Mouse (Mus musculus): ENCODE results near the gene Sh2b2.

DNA sequence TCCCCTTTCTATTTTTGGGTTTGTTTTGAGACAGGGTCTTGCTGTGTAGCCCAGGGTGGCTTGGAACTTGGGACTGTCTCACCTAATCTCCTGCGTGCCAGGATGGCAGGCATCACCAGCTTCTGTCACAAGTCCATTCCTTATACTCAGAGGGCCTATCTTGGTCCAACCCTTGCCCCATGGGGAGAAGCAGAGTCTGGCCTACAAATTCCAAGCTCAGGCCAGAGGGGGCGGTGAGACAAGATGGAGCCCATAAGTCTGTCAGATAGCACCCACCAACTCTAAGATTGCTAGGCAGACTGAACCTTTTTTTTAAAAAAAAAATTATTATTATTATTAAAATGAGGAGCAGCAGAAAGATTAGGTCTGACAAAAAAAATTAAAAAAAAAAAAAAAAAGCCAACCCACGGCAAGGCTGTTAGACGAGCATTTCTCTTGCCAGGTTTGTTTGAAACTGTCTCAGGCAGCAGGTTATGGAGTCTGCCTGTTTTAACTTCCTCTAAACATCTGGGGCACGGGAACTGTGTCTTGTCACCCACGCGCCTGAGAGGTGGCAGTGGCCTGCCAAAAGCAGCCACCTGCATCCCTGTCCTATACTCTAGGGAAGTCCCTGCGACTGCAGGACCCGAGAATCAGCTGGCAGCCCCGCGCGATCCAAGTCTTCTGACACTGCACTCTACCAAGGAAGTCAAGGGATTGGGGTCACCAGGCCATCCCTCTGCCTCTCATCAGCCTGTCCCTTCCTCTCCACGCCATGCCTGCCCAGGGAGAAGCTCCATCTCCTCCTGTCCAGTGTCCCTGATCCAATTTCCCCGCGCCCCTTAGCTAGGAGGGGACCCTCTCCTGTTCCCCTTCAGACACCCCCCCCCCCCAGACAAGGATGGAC is 76.5 kb downstream of the Sh2b2 start:
- TF ChIP-seq CTCF (conservative IDR thresholded peaks at IDR 0.05; ENCODE audit: low read length) (no peak), POU5F1 (IDR thresholded peaks at IDR 0.05; ENCODE audit: borderline replicate concordance, low read length) (no peak)
